Mouse (Mus musculus): Measurements from ENCODE around the gene Plekhg2.
A peak's percentile ranks its signal among the peaks of the same experiment; 100 is the strongest.

Gene Plekhg2

GRCm38 (mm10) chr7:28339213-28339917 is 33.0 kb downstream of the Plekhg2 start:
- no peak for ATAC-seq (ENCODE audit: insufficient number of reproducible peaks, low FRiP score, low TSS enrichment)

DNA sequence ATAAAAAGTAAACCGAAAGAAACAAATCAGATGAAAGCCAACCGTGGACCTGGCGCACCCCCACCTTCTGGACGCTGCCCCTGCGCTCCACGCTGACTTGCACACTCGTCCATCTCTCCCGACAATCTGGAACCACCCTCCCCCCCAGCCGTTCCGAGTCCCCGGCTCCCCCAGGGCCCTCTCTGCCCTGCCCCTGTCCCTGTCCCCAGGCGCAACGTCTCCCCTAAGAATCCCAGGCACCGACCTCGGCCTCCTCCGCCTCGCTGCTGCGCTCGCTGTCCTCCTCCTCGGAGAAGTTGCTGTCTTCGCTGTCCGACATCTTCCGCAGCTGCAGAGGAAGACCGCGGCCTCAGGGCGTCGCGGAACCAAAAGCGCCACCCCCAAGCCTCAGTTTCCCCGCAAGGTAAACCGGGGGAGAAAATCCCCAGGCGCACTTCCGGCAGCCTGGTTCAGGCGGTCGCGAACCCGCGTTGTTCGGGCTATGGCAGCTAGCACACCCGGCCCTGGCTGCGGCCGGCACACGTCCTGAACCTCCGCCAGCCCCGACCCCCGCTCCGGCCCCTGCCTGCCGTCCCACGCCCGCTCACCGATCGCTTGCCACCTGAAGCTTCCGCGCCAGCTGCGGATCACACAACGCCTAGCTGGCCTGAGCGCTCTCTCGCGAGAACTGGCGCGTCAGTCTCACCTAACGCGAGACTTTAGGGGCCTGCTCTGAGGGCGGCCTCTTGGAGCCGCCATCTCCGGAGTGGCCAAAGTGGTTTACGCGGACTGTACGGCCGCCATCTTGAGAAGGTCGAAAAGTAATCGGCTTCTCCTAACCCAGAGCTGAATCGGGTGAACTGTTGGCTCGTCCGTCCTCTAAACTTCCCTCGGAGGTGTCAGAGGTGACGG is 34.0 kb downstream of the Plekhg2 start, which contains the start of gene Supt5:
Supt5 (minus strand) TSS at position 639 of the 891 bp plus-strand sequence.
- peak; percentile 99 for ATAC-seq (ENCODE audit: insufficient number of reproducible peaks, low FRiP score, low TSS enrichment)

DNA sequence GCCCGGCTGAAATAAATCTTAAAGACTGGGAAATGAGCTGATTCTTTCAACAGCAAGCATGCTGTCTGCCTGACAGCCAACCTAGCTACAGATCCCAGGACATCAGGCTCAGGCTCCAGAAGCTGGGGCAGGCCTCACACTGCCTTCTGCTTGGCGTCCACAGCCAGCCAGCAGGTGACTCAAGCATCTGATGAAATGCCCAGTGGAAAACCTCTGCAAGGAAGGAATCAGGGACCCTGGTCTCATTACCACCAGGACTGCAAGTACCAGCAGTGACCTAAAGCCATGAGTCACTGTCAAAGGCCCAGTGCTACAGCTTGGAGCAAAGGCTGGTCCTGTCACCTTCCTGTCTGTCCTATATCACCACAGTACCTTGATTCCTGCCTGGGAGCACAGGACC is 36.9 kb downstream of the Plekhg2 start:
- ATAC-seq (ENCODE audit: insufficient number of reproducible peaks, low FRiP score, low TSS enrichment): no peak

DNA sequence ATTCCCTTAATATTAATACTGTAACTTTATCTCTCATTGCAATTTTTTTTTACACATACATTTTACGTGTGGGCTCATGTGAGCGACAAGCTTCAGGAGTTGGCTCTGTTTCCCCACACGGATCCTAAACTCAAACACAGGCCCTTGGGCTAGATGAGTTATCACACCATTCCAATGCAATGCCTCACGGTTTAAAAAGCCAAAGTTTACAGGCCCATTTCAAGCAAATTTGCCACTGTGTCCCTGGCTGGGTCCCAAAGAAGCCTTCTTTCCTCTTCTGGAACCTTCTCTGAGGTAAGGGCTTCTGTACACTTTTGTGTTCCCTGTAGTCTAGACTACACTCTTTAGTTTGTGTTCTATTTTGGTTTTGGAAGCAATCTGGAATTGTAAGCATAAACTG is 37.9 kb downstream of the Plekhg2 start:
- ATAC-seq (ENCODE audit: insufficient number of reproducible peaks, low FRiP score, low TSS enrichment): no peak

- ATAC-seq (ENCODE audit: insufficient number of reproducible peaks, low FRiP score, low TSS enrichment): no peak
Measured at GRCm38 (mm10) chr7:28328260-28328659, 44.1 kb downstream of the Plekhg2 start.

- ATAC-seq (ENCODE audit: insufficient number of reproducible peaks, low FRiP score, low TSS enrichment): no peak
Measured at GRCm38 (mm10) chr7:28326457-28326856, 45.9 kb downstream of the Plekhg2 start.

DNA sequence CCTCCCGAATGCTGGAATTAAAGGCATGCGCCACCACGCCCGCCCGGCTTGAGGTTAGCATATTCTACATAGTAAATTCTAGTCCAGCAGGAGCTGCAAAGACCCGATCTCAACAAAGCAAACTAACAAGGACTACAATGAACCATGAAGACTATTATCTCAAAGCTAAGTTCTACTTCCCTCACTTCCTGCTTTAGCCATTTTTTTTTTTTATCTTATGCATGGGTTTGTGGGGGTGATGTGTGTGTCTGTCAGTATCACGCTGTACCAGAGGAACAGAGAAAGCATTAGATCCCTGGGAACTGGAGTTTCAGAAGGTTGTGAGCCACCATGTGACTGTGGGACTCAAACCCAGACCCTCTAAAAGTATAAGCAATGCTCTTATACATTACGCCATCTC is 47.1 kb downstream of the Plekhg2 start:
- ATAC-seq (ENCODE audit: insufficient number of reproducible peaks, low FRiP score, low TSS enrichment): no peak

DNA sequence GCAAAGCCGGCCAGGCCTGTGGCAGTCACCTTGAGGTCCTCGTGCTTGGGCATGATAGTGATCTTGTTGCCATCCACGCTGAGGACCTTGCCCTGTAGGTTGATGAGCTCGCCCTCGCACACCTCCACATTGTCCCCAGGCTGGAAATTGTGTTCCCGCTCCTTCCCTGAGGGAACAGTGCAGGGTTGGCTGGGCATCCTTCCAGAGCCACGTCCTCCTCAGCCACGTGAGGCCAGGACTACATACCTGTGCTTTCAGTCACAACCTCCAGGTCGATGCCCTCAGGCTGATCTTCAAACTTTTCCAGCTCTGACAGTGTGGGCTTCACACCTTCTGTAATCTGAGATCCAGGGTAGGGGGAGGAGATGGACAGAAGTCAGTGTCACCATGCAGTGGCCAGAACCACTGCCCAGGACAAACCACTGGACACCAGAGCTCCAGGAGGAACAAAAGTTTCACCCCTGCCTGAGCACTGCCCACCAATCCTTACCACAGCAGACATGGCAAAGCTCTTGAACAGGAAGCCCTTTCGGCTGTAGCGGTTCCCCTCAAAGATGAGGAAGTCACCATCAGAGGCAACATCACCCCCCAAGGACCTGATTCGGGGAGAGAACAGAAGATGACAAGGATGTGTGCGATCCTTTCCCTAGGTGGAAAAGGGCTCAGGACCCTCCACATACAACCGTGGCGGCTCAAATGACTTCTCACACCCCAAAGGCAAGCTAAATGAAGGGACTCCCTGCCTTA is 50.3 kb downstream of the Plekhg2 start:
- ATAC-seq (ENCODE audit: insufficient number of reproducible peaks, low FRiP score, low TSS enrichment): no peak

DNA sequence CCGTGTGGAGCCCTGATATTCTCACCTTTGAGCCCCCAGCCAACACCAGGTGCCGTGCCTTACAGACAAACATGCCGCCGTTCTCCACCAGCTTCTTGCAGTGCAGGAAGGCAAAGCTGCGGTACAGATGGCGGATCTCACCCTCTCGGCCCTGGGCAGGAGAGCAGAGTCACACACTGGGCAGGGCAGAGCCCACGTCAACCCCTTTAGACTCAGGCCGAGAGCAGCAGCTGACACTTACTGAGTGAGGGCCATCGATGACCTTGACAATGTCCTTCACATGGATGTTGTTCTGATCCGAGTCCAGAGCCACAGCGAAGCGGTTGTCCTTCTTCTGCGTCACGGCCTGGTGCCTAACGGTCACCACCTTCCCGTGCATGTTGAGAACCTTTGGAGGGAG is 53.7 kb downstream of the Plekhg2 start:
- ATAC-seq (ENCODE audit: insufficient number of reproducible peaks, low FRiP score, low TSS enrichment): no peak

GRCm38 (mm10) chr7:28318036-28318435 is 54.4 kb downstream of the Plekhg2 start:
- no peak for ATAC-seq (ENCODE audit: insufficient number of reproducible peaks, low FRiP score, low TSS enrichment)

DNA sequence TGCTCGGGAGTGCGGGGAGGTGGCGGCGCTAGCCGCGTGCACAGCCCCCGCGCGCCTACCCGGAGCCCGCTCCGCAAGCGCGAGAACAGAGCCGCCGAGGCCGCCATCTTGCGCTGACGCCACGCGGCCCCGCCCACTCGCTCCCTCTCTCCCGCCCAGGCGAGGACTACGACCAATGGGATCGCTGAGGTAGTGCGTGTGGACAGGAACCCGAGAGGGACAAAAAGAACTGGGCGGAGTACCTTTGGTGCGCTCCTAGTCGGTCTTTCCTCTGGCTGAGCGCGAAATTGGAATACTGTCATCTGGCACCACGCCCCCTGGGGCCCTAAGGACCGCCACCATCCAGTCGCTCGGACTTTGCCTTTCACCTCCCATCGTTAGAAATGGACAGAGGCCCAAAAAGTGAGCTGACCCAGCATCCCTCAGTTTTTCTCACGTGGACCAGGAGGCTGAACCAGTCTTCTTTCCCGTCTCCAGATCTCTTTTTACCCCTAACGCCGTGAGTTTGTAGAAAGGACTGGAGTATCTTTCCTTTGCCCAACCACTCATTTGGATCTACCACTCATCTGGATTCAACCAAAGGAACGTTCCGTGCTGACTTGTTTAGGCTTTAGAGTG is 60.4 kb downstream of the Plekhg2 start, which contains the start of gene Timm50:
Timm50 (minus strand) TSS at position 147 of the 618 bp plus-strand sequence.
- ATAC-seq (ENCODE audit: insufficient number of reproducible peaks, low FRiP score, low TSS enrichment): peak; percentile 94

- peak; percentile 41; the same call in 1 of the 2 replicates for ATAC-seq (ENCODE audit: insufficient number of reproducible peaks, low FRiP score, low TSS enrichment)
Measured at GRCm38 (mm10) chr7:28311151-28311925, 61.1 kb downstream of the Plekhg2 start.

DNA sequence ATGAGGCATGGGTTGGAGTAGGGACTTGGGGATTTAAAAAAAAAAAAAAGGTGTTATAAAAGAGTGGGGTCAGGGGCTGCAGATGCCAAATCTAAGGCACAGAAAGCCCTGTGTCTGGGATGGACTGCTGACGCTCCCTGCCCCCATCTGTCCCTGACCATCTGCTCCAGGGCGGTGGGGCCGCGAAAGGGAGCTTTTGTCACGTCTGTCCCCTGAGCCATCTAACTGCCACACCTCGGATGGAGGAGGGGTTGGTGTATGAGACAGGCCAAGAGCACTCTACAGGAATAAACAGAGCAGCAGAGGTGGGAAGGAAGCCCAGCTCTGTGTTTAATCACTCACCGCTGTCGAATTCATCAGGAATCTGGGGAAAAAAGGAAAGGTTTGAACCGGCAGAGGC is 62.7 kb downstream of the Plekhg2 start:
- ATAC-seq (ENCODE audit: insufficient number of reproducible peaks, low FRiP score, low TSS enrichment): no peak
